Mouse (Mus musculus): ENCODE data around the gene Rybp.
A peak's percentile ranks its signal among the peaks of the same experiment; 100 is the strongest.

The Rybp gene

GRCm38 (mm10) chr6:100287334-100288015 lies at the start of gene Rybp:
Gene Rybp (minus strand): TSS chr6:100287485.
- DNase-seq: peak; percentile 96

GRCm38 (mm10) chr6:100336591-100337148 lies 49.4 kb upstream of the Rybp start:
- DNase-seq: no peak

GRCm38 (mm10) chr6:100335506-100336144 lies 48.3 kb upstream of the Rybp start:
- DNase-seq: no peak

GRCm38 (mm10) chr6:100333745-100334144 lies 46.5 kb upstream of the Rybp start:
- no peak for DNase-seq

GRCm38 (mm10) chr6:100332479-100332878 lies 45.2 kb upstream of the Rybp start:
- DNase-seq: no peak

GRCm38 (mm10) chr6:100331582-100331981 lies 44.3 kb upstream of the Rybp start:
- no peak for DNase-seq

- no peak for DNase-seq
These were observed 43.8 kb upstream of the Rybp start for GRCm38 (mm10) chr6:100331055-100331454.

- DNase-seq: no peak
These were observed 42.3 kb upstream of the Rybp start for GRCm38 (mm10) chr6:100329542-100329941.

- no peak for DNase-seq
These were observed 39.8 kb upstream of the Rybp start for GRCm38 (mm10) chr6:100327050-100327449.

- no peak for DNase-seq
These were observed 36.6 kb upstream of the Rybp start for GRCm38 (mm10) chr6:100323756-100324430.

GRCm38 (mm10) chr6:100322561-100322960 lies 35.3 kb upstream of the Rybp start:
- DNase-seq: no peak

GRCm38 (mm10) chr6:100322145-100322544 lies 34.9 kb upstream of the Rybp start:
- DNase-seq: no peak

GRCm38 (mm10) chr6:100314201-100314600 lies 26.9 kb upstream of the Rybp start:
- no peak for DNase-seq

- DNase-seq: no peak
These were observed 23.9 kb upstream of the Rybp start for GRCm38 (mm10) chr6:100311167-100311566.

GRCm38 (mm10) chr6:100304831-100305230 lies 17.5 kb upstream of the Rybp start:
- DNase-seq: no peak

- no peak for DNase-seq
These were observed 14.3 kb upstream of the Rybp start for GRCm38 (mm10) chr6:100301410-100302108.

GRCm38 (mm10) chr6:100300831-100301230 lies 13.5 kb upstream of the Rybp start:
- no peak for DNase-seq

- no peak for DNase-seq
These were observed 11.7 kb upstream of the Rybp start for GRCm38 (mm10) chr6:100298945-100299344.

GRCm38 (mm10) chr6:100297536-100297935 lies 10.3 kb upstream of the Rybp start:
- no peak for DNase-seq

- no peak for DNase-seq
These were observed 5.1 kb upstream of the Rybp start for GRCm38 (mm10) chr6:100292411-100292810.

GRCm38 (mm10) chr6:100289058-100289457 lies 1.8 kb upstream of the Rybp start:
- no peak for DNase-seq

- DNase-seq: no peak
These were observed 1.4 kb upstream of the Rybp start for GRCm38 (mm10) chr6:100288730-100289035.

- DNase-seq: peak; percentile 42
These were observed 888 bp upstream of the Rybp start for GRCm38 (mm10) chr6:100288016-100288729.

Data from thymus, postnatal 14 days (tissue).